Mouse (Mus musculus) heart, postnatal 36 days (tissue): ENCODE data around the gene Ttc12. TPM values are rescaled to one million over a fixed set of nuclear protein-coding genes. Genes with fewer than 3 reads are reported as not detected.

ENCODE experiments used
- DNase-seq, 2 experiments: peaks; one replicate each; pipeline ENCODE4 v3.0.0; 2021 to 2022
- intact Hi-C: fragments of 180-260 bp; cut with DNase I; formaldehyde crosslinking; loops from one replicate; pipeline ENCODE4 v1.15.1; 2025
- total RNA-seq, 2 experiments: library from RNA; stranded (reverse); gene quantifications; 2 replicates each; pipeline ENCODE4 v1.2.3; 2021

Ttc12 gene
- total RNA-seq, 2 experiments from 2014 or later, result 9.9 to 12.3 TPM

GRCm38 (mm10) chr9:49493979-49494649 is 8.1 kb upstream of the Ttc12 start:
- intact Hi-C loops, result loop anchor here (1.0 to 5.0 kb wide), 3 partner anchors 678 to 1033 kb away; partner anchors contain the start of gene Pts
- DNase-seq, result peak; percentile 50 to 65

GRCm38 (mm10) chr9:49490609-49491008 is 4.6 kb upstream of the Ttc12 start:
- DNase-seq, result no peak
- intact Hi-C loops, result loop anchor here (5.0 kb wide), 1 partner anchor 1037 kb away; the partner anchor contains the start of gene Pts

- intact Hi-C loops, result loop anchor here (1.0 kb wide), 2 partner anchors 242 to 408 kb away; partner anchors contain the start of gene Tmprss5
- DNase-seq, result peak; percentile 87 to 93
These were observed 3.2 kb upstream of the Ttc12 start for GRCm38 (mm10) chr9:49488912-49489895.

- intact Hi-C loops, result no loop called here
- DNase-seq, result no peak
These were observed 2.2 kb upstream of the Ttc12 start for GRCm38 (mm10) chr9:49488258-49488657.

GRCm38 (mm10) chr9:49487657-49487943 is 1.6 kb upstream of the Ttc12 start:
- intact Hi-C loops, result no loop called here
- no peak for DNase-seq

DNA sequence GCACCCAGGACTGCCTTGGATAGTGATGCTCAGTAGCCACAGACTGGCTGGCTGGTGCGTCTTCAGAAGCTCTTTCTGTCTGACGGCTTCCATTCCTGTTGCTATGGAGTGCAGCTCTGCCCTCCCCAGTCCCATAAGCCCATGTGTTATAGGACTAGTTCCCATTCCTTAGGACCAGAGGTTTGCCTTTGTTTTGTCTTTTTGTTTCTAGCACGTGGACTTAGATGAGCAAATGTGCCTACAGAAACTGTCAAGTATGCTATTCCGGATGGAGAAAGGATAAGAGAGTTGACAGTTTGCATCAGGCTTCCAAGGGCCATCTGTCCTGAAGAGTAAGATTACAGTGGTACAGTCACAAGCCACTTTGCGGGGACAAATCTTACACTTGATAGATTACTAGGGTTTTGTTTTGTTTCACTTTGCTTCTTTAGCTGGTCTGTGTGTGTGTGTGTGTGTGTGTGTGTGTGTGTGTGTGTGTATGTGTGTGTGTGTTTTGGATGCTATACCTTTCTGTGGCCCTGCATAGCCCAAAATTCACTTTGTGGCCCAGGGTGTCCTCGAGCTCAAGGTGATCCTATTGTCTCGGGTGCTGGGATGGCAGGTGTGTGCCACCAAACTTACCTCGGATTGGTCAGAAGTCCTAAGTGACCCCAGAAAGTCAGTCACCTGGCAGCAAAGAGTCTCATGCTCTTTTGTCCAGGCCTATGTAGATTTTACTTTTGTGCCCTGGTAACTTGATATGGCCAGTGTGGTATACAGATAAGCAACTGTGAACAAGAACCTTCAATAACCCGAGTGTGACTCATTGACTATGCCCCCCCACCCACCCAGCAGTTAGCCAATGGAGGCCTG is 1.0 kb upstream of the Ttc12 start:
- DNase-seq, result no peak
- intact Hi-C loops, result no loop called here

DNA sequence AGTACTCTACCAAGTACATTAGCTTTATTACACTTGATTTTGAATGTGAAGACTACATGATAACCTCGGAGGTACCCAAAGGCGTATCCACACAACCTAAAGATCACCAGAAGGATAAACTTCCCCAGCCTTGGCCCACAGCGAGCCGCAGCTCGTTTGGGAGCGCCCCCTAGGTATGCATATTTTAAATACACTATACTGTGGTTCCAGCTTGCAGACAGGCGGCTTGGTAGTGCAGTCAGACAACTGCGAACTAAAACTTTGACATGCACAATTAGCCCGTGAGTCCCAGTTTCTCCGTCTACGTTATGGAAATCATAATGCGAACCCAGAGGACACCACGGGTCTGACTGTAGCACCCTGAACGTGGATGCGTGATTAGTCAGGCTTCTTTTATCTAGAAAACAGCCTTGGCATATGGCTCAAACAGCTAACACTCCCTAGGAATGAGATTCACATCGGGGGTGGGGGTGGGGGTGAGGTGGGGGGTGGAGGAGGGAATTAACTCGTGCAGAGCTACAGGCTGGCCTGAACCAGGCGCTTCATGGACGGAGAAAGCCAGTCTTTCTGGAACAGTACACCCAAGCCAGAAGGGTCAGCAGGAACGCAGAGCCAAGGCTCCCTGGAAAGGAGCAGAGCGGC is 654 bp downstream of the Ttc12 start:
- DNase-seq, result peak; percentile 38 to 42
- intact Hi-C loops, result no loop called here

DNA sequence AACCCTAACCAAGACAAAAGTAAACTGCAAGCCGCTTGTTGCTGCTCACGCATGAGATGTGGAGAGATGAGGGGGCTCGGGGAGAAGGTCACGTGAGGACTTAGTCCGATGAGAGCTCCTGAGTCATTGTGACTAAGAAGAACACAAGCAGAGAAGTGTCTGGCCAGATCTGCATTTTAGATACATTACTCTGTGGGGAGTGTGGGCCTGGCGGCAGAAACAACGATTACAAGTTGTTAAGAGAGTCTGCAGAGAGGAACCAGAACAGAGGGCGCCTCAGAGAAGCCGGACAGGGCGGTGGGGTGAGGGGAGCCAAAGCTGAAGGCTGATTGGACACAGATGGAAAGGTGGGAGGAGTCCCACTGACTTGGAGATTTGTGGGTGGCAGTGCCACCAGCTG is 2.7 kb downstream of the Ttc12 start:
- DNase-seq, result no peak
- intact Hi-C loops, result no loop called here

- intact Hi-C loops, result no loop called here
- DNase-seq, result no peak
These were observed 13.9 kb downstream of the Ttc12 start for GRCm38 (mm10) chr9:49472126-49472525.

DNA sequence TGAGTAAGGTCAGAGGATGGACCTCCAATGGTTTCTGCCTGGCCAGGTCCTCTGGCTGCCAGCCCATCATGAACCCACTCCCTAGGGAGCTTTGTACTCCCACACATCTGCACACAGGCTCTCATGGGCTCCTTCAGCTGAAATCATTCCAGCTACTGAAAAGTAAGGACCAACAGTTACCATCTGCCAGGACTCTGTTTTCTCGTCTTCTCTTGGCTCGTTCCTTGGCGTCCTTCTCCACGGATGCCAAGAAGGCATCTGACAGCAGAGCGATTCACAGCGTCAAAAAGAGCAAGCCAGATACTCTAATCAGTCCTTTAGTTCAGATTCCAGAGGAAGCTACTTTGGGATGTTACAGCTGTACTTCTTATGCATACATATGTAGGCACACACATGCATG is 15.1 kb downstream of the Ttc12 start:
- no peak for DNase-seq
- intact Hi-C loops, result no loop called here

- intact Hi-C loops, result no loop called here
- DNase-seq, result no peak
These were observed 16.0 kb downstream of the Ttc12 start for GRCm38 (mm10) chr9:49470006-49470405.

GRCm38 (mm10) chr9:49456136-49456535 is 29.9 kb downstream of the Ttc12 start:
- no peak for DNase-seq
- intact Hi-C loops, result no loop called here

- intact Hi-C loops, result no loop called here
- no peak for DNase-seq
These were observed 33.6 kb downstream of the Ttc12 start for GRCm38 (mm10) chr9:49452396-49452795.

- intact Hi-C loops, result no loop called here
- no peak for DNase-seq
These were observed 35.5 kb downstream of the Ttc12 start for GRCm38 (mm10) chr9:49450491-49450890.

GRCm38 (mm10) chr9:49442621-49443020 is 43.4 kb downstream of the Ttc12 start:
- DNase-seq, result no peak
- intact Hi-C loops, result no loop called here

- DNase-seq, result no peak
- intact Hi-C loops, result no loop called here
These were observed 58.5 kb downstream of the Ttc12 start for GRCm38 (mm10) chr9:49427478-49427877.

- intact Hi-C loops, result no loop called here
These were observed 59.1 kb downstream of the Ttc12 start, which contains the start of gene Ankk1 for GRCm38 (mm10) chr9:49426921-49427320. Ankk1 (minus strand) TSS chr9:49427021.

DNA sequence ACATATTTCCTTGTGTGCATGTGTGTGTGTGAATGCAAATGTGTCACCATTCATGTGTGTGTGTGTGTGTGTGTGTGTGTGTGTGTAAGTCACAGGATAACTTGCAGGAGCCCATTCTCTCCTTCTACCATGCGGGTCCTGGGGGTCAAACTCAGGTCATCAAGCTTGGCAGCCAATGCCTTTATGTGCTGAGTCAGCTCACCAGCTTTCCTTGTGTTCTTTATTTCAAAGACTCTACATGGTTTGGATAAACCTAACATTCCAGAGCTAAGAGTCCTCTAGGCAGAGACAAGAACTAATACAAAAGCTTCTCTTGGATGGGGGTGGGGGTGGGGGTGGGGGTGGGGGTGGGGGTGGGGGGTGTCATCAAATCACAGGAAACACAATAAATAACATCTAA is 60.4 kb downstream of the Ttc12 start:
- intact Hi-C loops, result no loop called here

More at GRCm38 (mm10) chr9:49426921-49427320, 59.1 kb downstream of the Ttc12 start, which contains the start of gene Ankk1:
- DNase-seq, result no peak

DNA sequence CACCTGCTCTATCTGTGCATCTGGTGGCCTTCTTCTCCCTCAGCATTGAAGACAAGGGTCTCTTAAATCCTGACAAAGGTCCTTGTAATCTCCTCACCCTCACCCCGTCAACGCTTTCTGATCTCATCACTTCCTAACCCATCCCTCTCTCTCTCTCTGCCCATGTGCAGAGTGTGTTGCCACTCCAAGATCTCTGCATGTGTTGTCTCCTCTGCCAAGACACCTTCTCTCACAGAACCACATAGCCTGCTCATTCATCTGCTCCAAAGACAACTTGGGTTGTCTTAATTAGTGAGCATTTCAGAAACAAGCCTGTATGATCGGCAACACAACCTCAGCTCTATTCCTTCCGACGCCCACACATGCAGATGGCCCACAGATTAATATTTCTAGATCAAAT is 62.2 kb downstream of the Ttc12 start:
- no peak for DNase-seq
- intact Hi-C loops, result no loop called here

More for the DNA sequence above, 60.4 kb downstream of the Ttc12 start:
- no peak for DNase-seq

GRCm38 (mm10) chr9:49410621-49411020 is 75.4 kb downstream of the Ttc12 start:
- no peak for DNase-seq
- intact Hi-C loops, result no loop called here
